Mouse (Mus musculus) lung, adult 2 months (tissue): ENCODE data around the gene A830018L16Rik.

ENCODE experiments used
- CTCF ChIP-seq: fragments of 200-500 bp; IDR thresholded peaks from 2 replicates; pipeline ENCODE4 v1.5.1; 2011; ENCODE audit warnings: mild to moderate bottlenecking, low read length, control low read depth; ENCODE audit not compliant: insufficient read depth
- POLR2A ChIP-seq: fragments of 200-500 bp; IDR thresholded peaks from 2 replicates; pipeline ENCODE4 v1.6.1; 2011; ENCODE audit warnings: low read depth, mild to moderate bottlenecking, control low read depth, low read length, borderline replicate concordance; ENCODE audit errors: extremely low read depth

- no peak for TF ChIP-seq CTCF
- TF ChIP-seq POLR2A = no peak
Observed at GRCm38 (mm10) chr1:11895715-11896114, 481.8 kb downstream of the A830018L16Rik start.
